Mouse (Mus musculus): ENCODE data around the gene Kcnmb3.
A peak's percentile ranks its signal among the peaks of the same experiment; 100 is the strongest.

Gene Kcnmb3

DNA sequence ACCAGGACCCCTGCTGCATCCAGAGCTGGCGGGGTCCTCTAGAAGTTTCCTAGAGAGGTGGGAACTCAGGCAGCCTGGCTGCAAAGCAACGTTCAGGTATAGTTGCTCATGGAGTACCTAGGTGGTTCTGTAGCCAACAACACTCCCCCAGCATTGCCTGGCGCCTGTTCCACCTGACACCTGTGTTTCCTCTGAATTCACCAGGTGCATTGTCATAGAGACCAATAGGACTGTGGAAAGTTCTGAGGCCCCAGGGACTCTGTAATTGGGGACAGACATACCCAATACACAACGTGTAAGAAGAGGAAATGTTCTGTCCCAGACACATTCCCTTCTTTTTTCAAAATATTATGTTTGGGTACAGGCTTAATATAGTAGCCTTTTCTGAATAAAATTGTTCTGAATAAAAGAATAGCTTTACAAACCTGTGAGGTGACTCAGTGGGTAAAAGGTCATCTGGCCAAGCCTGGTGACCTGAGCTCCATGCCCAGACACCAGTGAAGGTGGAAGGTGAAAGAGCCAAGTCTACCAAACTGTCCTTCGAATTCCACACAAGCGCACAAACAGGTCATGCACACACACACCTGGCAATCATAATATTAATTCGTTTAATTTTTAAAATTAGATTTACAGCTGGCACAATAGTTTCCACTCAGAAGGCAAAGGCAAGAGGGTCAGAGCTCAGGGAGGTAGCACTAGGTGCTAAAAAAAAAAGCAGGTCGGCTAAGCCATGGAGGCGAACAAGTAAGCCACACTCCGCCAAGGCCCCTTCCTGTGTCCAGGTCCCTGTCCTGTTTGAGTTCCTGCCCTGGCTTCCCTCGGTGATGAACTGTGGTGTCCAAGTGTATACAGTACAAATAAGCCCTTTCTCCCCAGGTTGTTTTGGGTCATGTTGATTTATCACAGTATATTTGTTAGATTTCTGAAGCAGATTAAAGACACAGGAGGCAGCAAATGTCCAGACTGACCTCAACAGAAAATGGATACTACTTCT is at the start of gene Kcnmb3:
Gene Kcnmb3 (minus strand): TSS at position 135 of the 994 bp plus-strand sequence.
- DNase-seq (ENCODE audit: low spot score in 2 of 2), result no peak

DNA sequence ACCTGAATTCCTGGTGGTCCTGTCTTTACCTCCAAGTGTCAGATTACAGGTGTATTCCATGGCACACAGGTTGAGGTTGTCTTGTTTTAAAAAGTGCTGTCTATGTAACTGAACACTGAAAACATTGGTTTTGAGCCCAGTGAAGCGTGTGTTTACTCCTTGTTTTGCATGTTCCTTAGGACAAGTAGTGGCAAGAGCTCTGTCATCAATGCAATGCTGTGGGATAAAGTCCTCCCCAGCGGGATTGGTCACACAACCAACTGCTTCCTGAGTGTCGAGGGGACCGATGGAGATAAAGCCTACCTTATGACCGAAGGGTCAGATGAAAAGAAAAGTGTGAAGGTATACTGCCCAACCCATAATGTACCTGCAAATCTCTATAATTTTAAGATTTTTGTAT is 46.1 kb upstream of the Kcnmb3 start:
- no peak for DNase-seq (ENCODE audit: low spot score in 2 of 2)

DNA sequence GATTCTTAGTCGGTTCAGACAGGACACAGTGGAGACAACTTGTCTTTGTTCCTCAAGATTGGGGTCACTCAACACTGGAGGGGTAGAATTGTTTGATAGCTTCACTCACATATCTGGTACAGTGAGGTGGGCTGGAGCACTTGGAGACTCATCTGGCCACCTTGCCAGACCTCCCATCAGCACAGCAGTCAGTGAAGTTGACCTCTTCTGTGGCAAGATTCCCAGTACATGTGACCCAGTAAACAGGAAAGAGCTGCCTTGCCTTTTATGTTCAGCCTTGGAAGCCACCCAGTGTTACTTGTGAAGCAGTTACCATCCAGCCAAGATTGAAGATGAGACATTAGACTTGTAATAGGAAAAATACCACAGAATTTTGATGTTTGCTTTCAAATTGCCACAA is 45.5 kb upstream of the Kcnmb3 start:
- DNase-seq (ENCODE audit: low spot score in 2 of 2), result peak; percentile 84 to 90

DNA sequence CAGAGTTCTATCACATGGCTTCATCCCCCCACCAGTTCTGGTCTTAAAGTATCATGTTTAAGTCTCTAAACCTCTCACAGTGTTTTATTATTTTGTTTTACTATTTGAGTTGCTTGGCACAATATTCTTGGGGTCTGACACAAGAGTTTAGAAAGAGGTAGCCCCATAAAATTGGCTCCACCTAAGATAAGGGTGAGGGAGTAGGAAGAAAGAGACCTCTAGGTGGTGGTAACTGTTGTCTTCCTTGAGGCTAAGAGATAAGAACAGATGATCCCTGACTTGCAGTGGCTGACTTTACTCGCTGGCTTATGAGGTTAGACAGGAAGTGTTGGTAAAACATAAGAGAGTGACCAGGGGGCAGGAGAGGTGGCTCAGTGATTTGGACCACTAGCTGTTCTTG is 43.7 kb upstream of the Kcnmb3 start:
- no peak for DNase-seq (ENCODE audit: low spot score in 2 of 2)

GRCm38 (mm10) chr3:32530041-32530440 is 38.0 kb upstream of the Kcnmb3 start:
- no peak for DNase-seq (ENCODE audit: low spot score in 2 of 2)

DNA sequence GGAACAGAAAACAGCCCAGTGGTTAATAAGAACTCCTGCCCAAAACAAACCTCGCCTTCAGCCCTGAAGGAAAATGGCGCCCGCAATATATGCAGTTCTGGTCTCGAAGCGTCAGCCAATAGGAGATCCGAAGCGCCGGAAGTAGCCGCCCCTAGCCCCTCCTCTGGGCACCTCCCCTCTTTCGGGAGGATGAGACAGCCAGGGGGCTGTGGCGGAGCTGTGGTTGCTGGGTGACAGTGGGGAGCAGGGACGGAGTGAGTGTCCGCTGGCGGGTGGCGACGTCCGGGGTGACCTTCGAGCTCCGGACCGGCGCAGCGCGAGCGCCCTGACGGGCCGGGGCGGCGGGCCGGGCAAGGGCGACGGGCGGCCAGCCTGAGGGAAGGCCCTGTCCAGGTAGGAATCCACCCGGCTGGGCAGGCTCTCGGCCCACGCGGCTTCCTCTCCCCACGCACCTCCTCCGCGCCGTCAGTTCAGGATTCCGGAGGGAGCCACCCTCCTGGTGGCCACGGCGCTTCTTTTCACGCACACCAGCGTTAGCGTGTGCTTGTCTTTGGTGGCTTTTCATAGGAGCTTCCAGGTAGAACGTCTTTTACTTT is 37.4 kb upstream of the Kcnmb3 start, which contains the start of gene Mfn1:
Gene Mfn1 (plus strand): TSS at position 163 of the 596 bp plus-strand sequence.
- peak; percentile 95 to 97 for DNase-seq (ENCODE audit: low spot score in 2 of 2)

- no peak for DNase-seq (ENCODE audit: low spot score in 2 of 2)
These were observed 35.1 kb upstream of the Kcnmb3 start for GRCm38 (mm10) chr3:32527181-32527580.

GRCm38 (mm10) chr3:32513528-32513927 is 21.5 kb upstream of the Kcnmb3 start:
- no peak for DNase-seq (ENCODE audit: low spot score in 2 of 2)

DNA sequence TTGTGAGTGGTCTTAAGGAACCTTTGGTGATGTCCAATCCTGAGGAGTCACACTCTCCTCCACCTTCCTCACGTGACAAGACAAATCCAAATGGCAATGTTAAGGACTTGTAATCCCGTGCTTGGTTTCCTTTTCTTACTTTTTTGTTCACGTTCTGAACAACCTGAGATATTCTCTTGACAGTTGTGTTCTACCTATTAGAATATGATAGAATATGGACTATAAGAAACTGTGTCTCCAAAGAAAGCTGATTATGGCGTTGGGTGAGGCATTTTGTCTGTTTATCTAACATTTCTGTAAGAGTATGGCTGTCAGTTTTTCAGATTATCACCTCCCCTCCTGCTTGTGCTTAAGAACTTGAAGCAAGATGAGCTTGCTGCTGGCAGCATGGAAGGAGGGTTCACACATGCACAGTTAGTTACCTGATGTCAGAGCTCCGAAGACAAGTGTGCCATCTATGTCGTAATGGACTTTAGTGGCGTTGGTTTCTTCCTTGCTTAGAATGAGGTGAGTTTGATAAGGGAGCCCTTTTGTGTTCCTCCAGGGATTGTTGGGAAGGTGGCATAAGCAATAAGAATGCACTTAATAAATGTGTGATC is 20.8 kb upstream of the Kcnmb3 start:
- DNase-seq (ENCODE audit: low spot score in 2 of 2), result no peak

- DNase-seq (ENCODE audit: low spot score in 2 of 2), result no peak
These were observed 19.1 kb upstream of the Kcnmb3 start for GRCm38 (mm10) chr3:32511191-32511550.

- peak; percentile 96 to 97 for DNase-seq (ENCODE audit: low spot score in 2 of 2)
These were observed 18.6 kb upstream of the Kcnmb3 start for GRCm38 (mm10) chr3:32510375-32511190.

DNA sequence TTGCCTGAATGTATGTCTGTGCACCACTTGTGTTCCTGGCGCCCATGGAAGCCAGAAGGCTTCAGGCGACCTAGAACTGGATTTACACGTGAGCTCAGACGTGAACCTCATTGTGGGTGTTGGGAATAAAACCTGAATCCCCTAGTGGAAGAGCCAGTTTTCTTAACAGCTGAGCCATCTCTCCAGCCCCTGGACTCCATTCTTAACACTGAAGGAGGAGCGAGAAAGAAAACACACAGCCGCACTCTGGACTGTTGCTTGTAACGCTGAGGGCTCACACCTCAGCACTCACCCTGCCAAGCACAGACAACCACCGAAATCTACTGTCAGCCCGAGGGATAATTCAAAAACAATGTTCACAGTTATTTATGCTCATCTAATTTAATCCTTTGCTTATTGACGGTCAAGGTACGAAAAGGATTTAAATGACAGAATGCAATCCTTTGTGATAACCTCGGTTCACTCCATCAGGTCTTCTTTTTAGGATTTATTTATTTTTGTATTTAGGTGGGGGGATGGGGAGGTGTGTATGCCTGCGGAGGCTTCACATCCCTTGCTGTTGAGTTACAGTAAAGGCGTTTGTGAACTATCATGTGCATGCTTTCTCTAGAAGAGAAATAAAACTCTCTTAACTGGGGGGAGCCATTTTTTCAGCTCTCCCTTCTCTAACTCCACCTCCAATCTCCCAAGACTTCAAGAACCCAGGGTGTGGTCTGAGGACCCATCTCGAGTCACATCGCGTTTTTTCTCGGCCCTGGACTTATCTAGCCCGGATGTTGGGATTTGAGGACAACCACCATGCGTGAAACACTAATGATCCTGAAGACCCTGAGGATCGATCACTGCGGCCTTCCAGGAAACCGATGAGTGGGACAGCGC is 17.7 kb upstream of the Kcnmb3 start, which contains the start of gene Zfp639:
Gene Zfp639 (plus strand): TSS at position 764 of the 879 bp plus-strand sequence.
- no peak for DNase-seq (ENCODE audit: low spot score in 2 of 2)

GRCm38 (mm10) chr3:32508666-32509324 is 16.8 kb upstream of the Kcnmb3 start:
- peak; percentile 59 to 73 for DNase-seq (ENCODE audit: low spot score in 2 of 2)

GRCm38 (mm10) chr3:32506366-32507225 is 14.6 kb upstream of the Kcnmb3 start:
- no peak for DNase-seq (ENCODE audit: low spot score in 2 of 2)

- DNase-seq (ENCODE audit: low spot score in 2 of 2), result no peak
These were observed 13.8 kb upstream of the Kcnmb3 start for GRCm38 (mm10) chr3:32505841-32506240.

GRCm38 (mm10) chr3:32500346-32500745 is 8.3 kb upstream of the Kcnmb3 start:
- DNase-seq (ENCODE audit: low spot score in 2 of 2), result no peak

- DNase-seq (ENCODE audit: low spot score in 2 of 2), result no peak
These were observed 4.7 kb upstream of the Kcnmb3 start for GRCm38 (mm10) chr3:32496711-32497070.

DNA sequence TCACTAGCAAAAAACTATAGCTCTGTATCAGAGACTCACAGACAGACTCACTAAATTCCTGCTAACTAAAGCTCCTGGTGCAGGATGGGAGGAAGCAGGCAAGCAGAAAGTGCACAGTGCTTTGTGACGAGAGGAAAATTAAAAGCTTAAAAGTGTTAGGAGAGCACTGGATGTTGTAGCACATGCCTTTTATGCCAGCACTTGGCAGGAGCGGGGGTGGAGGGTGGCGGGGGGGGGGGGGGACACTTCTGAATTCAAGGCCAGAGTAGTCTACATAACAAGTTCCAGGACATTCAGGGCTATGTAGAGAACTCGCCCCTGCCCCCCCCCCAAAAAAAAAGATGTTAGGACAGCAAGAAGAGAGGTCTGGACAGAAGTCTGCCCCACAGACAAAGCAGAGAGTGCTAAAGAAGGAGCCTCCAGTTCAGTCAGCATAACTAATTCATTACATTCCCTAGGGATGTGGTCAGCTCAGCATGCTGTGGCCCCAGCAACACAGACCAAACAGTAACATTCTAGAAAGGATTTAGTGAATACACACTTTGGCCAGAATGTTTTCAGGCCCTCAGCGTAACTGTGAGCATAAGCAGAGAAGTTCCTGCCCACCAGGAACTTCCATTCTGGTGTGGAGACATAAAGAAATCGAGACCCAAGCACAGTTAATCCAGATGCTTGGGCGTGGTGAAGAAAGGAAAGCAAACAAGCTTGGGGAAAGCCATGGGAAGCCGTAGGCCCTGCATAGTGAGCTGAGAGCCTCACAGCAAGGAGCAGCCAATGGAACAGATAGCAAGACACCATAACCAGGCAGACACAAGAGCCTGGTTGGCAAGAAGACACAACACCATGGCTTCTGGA is 4.1 kb upstream of the Kcnmb3 start:
- no peak for DNase-seq (ENCODE audit: low spot score in 2 of 2)
